Mouse (Mus musculus) midbrain, embryonic 10.5 days (tissue): ENCODE results near the gene Astl. TPM values are rescaled to one million over a fixed set of nuclear protein-coding genes. Genes with fewer than 3 reads are reported as not detected.

ENCODE experiments used
- DNase-seq: peaks from one replicate; pipeline ENCODE4 v3.0.0-alpha.2; 2017; ENCODE audit warnings: low spot score
- H3K27ac ChIP-seq: fragments of 300-500 bp; sonication (generic); replicated peaks from 2 replicates; pipeline ENCODE4 v1.5.1; 2016; ENCODE audit warnings: mild to moderate bottlenecking
- H3K27me3 ChIP-seq: fragments of 300-500 bp; sonication (generic); 2 replicates; pipeline ENCODE4 v1.6.1; 2016; ENCODE audit warnings: low read depth, mild to moderate bottlenecking; ENCODE audit not compliant: poor library complexity, severe bottlenecking
- H3K36me3 ChIP-seq: fragments of 300-500 bp; sonication (generic); 2 replicates; pipeline ENCODE4 v1.6.1; 2016; ENCODE audit warnings: mild to moderate bottlenecking, moderate library complexity
- H3K4me1 ChIP-seq: fragments of 300-500 bp; sonication (generic); 2 replicates; pipeline ENCODE4 v1.6.1; 2016
- H3K4me3 ChIP-seq: fragments of 300-500 bp; sonication (generic); 2 replicates; pipeline ENCODE4 v1.5.1; 2016; ENCODE audit warnings: mild to moderate bottlenecking, moderate library complexity
- H3K9me3 ChIP-seq: fragments of 300-500 bp; sonication (generic); replicated peaks from 2 replicates; pipeline ENCODE4 v1.6.1; 2016; ENCODE audit warnings: mild to moderate bottlenecking
- WGBS: fragments of 180-500 bp; shearing (Covaris S2); methylation state at CpG from one replicate; pipeline ENCODE4 v1.1.7; 2016; 5-methylcytosine and 5-hydroxymethylcytosine counted together
- polyA plus RNA-seq: library from polyadenylated mRNA; unstranded; fragments of >200 nt; fragmentation: Nextera tagmentation; extraction: Ambion mirVana; gene quantifications from 2 replicates; pipeline ENCODE4 v1.2.1, GENCODE M21; 2016

Gene Astl
- polyA plus RNA-seq, 1 experiment from 2014 or later: not detected

GRCm38 (mm10) chr2:127398738-127399137 is 60.3 kb downstream of the Astl start:
- 86% methylated on average over 7 of the region's 7 CpGs for WGBS
- H3K9me3 ChIP-seq: no peaks in the 10 kb centered on the region
- H3K27ac ChIP-seq: no peak overlapping the region
- no peaks in the 10 kb centered on the region for H3K36me3 ChIP-seq
- no peak for DNase-seq
- no peaks in the 10 kb centered on the region for H3K27me3 ChIP-seq
- H3K4me3 ChIP-seq: no peak overlapping the region
- H3K4me1 ChIP-seq: peaks cover 6% of the 10 kb centered on the region; the same call in 1 of the 2 replicates

Other genes with a start within 250 kb of the Astl start
- 115 TPM in 2 replicates for gene Ncaph, start 204.7 kb upstream of the Astl start, polyA plus RNA-seq
- gene Itpripl1, start 195.2 kb upstream of the Astl start, polyA plus RNA-seq: 14.4 and 14.9 TPM in 2 replicates
- gene 1810024B03Rik, start 130.4 kb upstream of the Astl start, polyA plus RNA-seq: 2.9 and 3.1 TPM in 2 replicates
- 92.9 and 100 TPM in 2 replicates for gene Snrnp200, start 130.3 kb upstream of the Astl start, polyA plus RNA-seq
- 46.3 and 56.2 TPM in 2 replicates for gene Ciao1, start 90.8 kb upstream of the Astl start, polyA plus RNA-seq
- gene Tmem127, start 90.7 kb upstream of the Astl start, polyA plus RNA-seq: 25.6 and 30.1 TPM in 2 replicates
- 81.9 and 86.0 TPM in 2 replicates for gene Stard7, start 68.4 kb upstream of the Astl start, polyA plus RNA-seq
- 3.2 and 3.9 TPM in 2 replicates for gene Dusp2, start 2.5 kb upstream of the Astl start, polyA plus RNA-seq
- gene Adra2b, start 24.6 kb downstream of the Astl start, polyA plus RNA-seq: 2.6 and 2.8 TPM in 2 replicates
- gene Gpat2, start 86.6 kb downstream of the Astl start, polyA plus RNA-seq: 0.10 and 0.29 TPM in 2 replicates
- gene Fahd2a, start 105.9 kb downstream of the Astl start, polyA plus RNA-seq: 23.0 and 27.7 TPM in 2 replicates
- gene Kcnip3, start 183.5 kb downstream of the Astl start, polyA plus RNA-seq: 1.8 and 2.6 TPM in 2 replicates
- gene Prom2, start 202.8 kb downstream of the Astl start, polyA plus RNA-seq: 0.28 and 0.43 TPM in 2 replicates
- gene Zfp661, start 248.5 kb downstream of the Astl start, polyA plus RNA-seq: 7.6 and 9.6 TPM in 2 replicates
- gene Mrps5, start 248.6 kb downstream of the Astl start, polyA plus RNA-seq: 169 and 178 TPM in 2 replicates